Mouse (Mus musculus): ENCODE measurements around the gene Olfr549.

Gene Olfr549

GRCm38 (mm10) chr7:102549570-102549969 lies at the start of gene Olfr549:
Gene Olfr549 (plus strand): TSS chr7:102549870.
- DNase-seq, result no peak

- DNase-seq, result no peak
These were observed 47.7 kb upstream of the Olfr549 start for GRCm38 (mm10) chr7:102501986-102502385.

- peak; percentile 53 to 81 for DNase-seq
These were observed 42.8 kb upstream of the Olfr549 start for GRCm38 (mm10) chr7:102506848-102507247.

- no peak for DNase-seq
These were observed 41.6 kb upstream of the Olfr549 start for GRCm38 (mm10) chr7:102508066-102508465.

- DNase-seq, result no peak
These were observed 41.0 kb upstream of the Olfr549 start for GRCm38 (mm10) chr7:102508666-102509065.

- DNase-seq, result no peak
These were observed 39.9 kb upstream of the Olfr549 start for GRCm38 (mm10) chr7:102509726-102510125.

GRCm38 (mm10) chr7:102511927-102512326 lies 37.7 kb upstream of the Olfr549 start:
- no peak for DNase-seq

- peak; percentile 57 to 73 for DNase-seq
These were observed 36.7 kb upstream of the Olfr549 start for GRCm38 (mm10) chr7:102512814-102513435.

- DNase-seq, result no peak
These were observed 35.5 kb upstream of the Olfr549 start for GRCm38 (mm10) chr7:102514144-102514543.

GRCm38 (mm10) chr7:102516261-102517050 lies 33.2 kb upstream of the Olfr549 start:
- peak in 1 of 2 experiments; percentile 14 for DNase-seq

- no peak for DNase-seq
These were observed 32.7 kb upstream of the Olfr549 start for GRCm38 (mm10) chr7:102517051-102517335.

- DNase-seq, result no peak
These were observed 20.6 kb upstream of the Olfr549 start for GRCm38 (mm10) chr7:102529052-102529451.

- DNase-seq, result no peak
These were observed 15.2 kb upstream of the Olfr549 start, which contains the start of gene Olfr547 for GRCm38 (mm10) chr7:102534449-102534848. Gene Olfr547 (plus strand): TSS chr7:102534749.

- DNase-seq, result no peak
These were observed 9.1 kb upstream of the Olfr549 start, which contains the start of gene Olfr548-ps1 for GRCm38 (mm10) chr7:102540596-102540995. Gene Olfr548-ps1 (plus strand): TSS chr7:102540896.

- no peak for DNase-seq
These were observed 8.4 kb upstream of the Olfr549 start for GRCm38 (mm10) chr7:102541251-102541650.

- no peak for DNase-seq
These were observed 3.6 kb downstream of the Olfr549 start for GRCm38 (mm10) chr7:102553279-102553678.

- peak; percentile 93 to 95 for DNase-seq
These were observed 15.6 kb downstream of the Olfr549 start, which contains the start of gene Trim21 for GRCm38 (mm10) chr7:102564999-102565997. Gene Trim21 (minus strand): TSS chr7:102565486.

- DNase-seq, result no peak
These were observed 16.5 kb downstream of the Olfr549 start for GRCm38 (mm10) chr7:102566219-102566618.

GRCm38 (mm10) chr7:102571142-102571541 lies 21.5 kb downstream of the Olfr549 start, which contains the start of gene Olfr550:
Gene Olfr550 (plus strand): TSS chr7:102571442.
- DNase-seq, result no peak

GRCm38 (mm10) chr7:102573174-102573830 lies 23.6 kb downstream of the Olfr549 start:
- no peak for DNase-seq

- DNase-seq, result no peak
These were observed 26.3 kb downstream of the Olfr549 start for GRCm38 (mm10) chr7:102575998-102576397.

- DNase-seq, result no peak
These were observed 42.1 kb downstream of the Olfr549 start, which contains the start of gene Olfr551 for GRCm38 (mm10) chr7:102591786-102592185. Gene Olfr551 (minus strand): TSS chr7:102591886.

Data from kidney, adult 8-10 months (tissue).